24 mouse cellular contexts compared by ENCODE assay signal in genomic region chr12:72025275-72025795, GRCm38 (mm10). TPM values are rescaled to one million over a fixed set of nuclear protein-coding genes. Genes with fewer than 3 reads are reported as not detected.
DNase-seq lines count a peak whose midpoint lies in the region; ATAC-seq and TF ChIP-seq lines count a peak whose summit lies in the region.
"Had no signal": no experiment of that assay in that cellular context is flagged by ENCODE, and none has a peak within 500 bp of the region (broad histone marks: within the 10 kb centered on the region; RNA-seq: fewer than 3 reads in every experiment).

No protein-coding gene starts in this region.

- H3K27ac ChIP-seq in neural tube, embryonic 15.5 days (replicated peaks) = no peak overlapping the region
- H3K27ac ChIP-seq in hindbrain, postnatal 0 days = no peak overlapping the region
- H3K27ac ChIP-seq in forebrain, embryonic 14.5 days (ENCODE audit: low read depth, low read length) = no peak overlapping the region
- H3K27ac ChIP-seq: forebrain, embryonic 10.5 days; kidney, postnatal 0 days; left cerebral cortex, adult 2 months; liver, embryonic 13.5 days; midbrain, embryonic 15.5 days had no signal

- H3K9me3 ChIP-seq in neural tube, embryonic 15.5 days (replicated peaks) = no peaks in the 10 kb centered on the region
- H3K9me3 ChIP-seq in hindbrain, postnatal 0 days (ENCODE audit: low read length) = no peaks in the 10 kb centered on the region
- no peaks in the 10 kb centered on the region for H3K9me3 ChIP-seq in forebrain, embryonic 14.5 days (replicated peaks; ENCODE audit: control insufficient read depth, low read length)
- H3K9me3 ChIP-seq: forebrain, embryonic 10.5 days; midbrain, embryonic 15.5 days had no signal

- DNase-seq in heart, adult 11 months = peak; percentile 78
- no peak for DNase-seq in heart, adult 9 months (ENCODE audit: low spot score in 2 of 2)
- DNase-seq in neural tube, embryonic 10.5 days (ENCODE audit: extremely low spot score, low spot score) = peak; percentile 24
- peak; percentile 52 for DNase-seq in hindbrain, postnatal 0 days (ENCODE audit: low spot score)
- no peak for DNase-seq in kidney, adult 18-20 months
- no peak for DNase-seq in gastrocnemius, postnatal 4 days (ENCODE audit: low spot score in 2 of 2)
- DNase-seq in forebrain, embryonic 14.5 days (ENCODE audit: low spot score) = no peak
- DNase-seq: adrenal gland, adult 8-10 months; cerebellum, adult 8-10 months; cerebellum, postnatal 36 days; forebrain, postnatal 0 days; gastrocnemius, postnatal 36 days; kidney, adult 11 months; layer of hippocampus, adult 9-11 months; liver, embryonic 13.5 days; lung, embryonic 14.5 days; right cerebral cortex, postnatal 25 days; spleen, adult 18-20 months had no signal

- no peak overlapping the region for H3K4me2 ChIP-seq in neural tube, embryonic 15.5 days
- H3K4me2 ChIP-seq in hindbrain, postnatal 0 days (ENCODE audit: low read depth, low read length) = no peak overlapping the region
- H3K4me2 ChIP-seq in forebrain, embryonic 14.5 days (ENCODE audit: low read length) = no peak overlapping the region
- H3K4me2 ChIP-seq: heart, embryonic 11.5 days; liver, embryonic 13.5 days; lung, embryonic 14.5 days; midbrain, embryonic 15.5 days had no signal

- no peaks in the 10 kb centered on the region for H3K27me3 ChIP-seq in neural tube, embryonic 15.5 days (replicated peaks)
- H3K27me3 ChIP-seq in hindbrain, postnatal 0 days (ENCODE audit: insufficient read depth, low read length) = no peaks in the 10 kb centered on the region
- no peaks in the 10 kb centered on the region for H3K27me3 ChIP-seq in forebrain, embryonic 14.5 days (replicated peaks; ENCODE audit: control insufficient read depth, insufficient read depth, low read length)
- H3K27me3 ChIP-seq: liver, embryonic 13.5 days; midbrain, embryonic 15.5 days had no signal

- ATAC-seq in neural tube, embryonic 15.5 days (ENCODE audit: low FRiP score) = no peak
- ATAC-seq in hindbrain, postnatal 0 days = peak; percentile 78
- ATAC-seq in forebrain, embryonic 14.5 days = no peak
- ATAC-seq: forebrain, postnatal 0 days; midbrain, embryonic 15.5 days had no signal

- peaks cover 3% of the 10 kb centered on the region; the same call in 1 of the 2 replicates for H3K4me1 ChIP-seq in neural tube, embryonic 15.5 days
- no peaks in the 10 kb centered on the region for H3K4me1 ChIP-seq in hindbrain, postnatal 0 days (ENCODE audit: insufficient read depth, low read length)
- H3K4me1 ChIP-seq in forebrain, embryonic 14.5 days (ENCODE audit: control insufficient read depth, insufficient read depth, low read length) = no peaks in the 10 kb centered on the region
- H3K4me1 ChIP-seq: midbrain, embryonic 15.5 days had no signal

- TF ChIP-seq CTCF in hindbrain, postnatal 0 days (IDR thresholded peaks at IDR 0.05; ENCODE audit: low read depth) = no peak

- H3K4me3 ChIP-seq in neural tube, embryonic 15.5 days (replicated peaks) = no peak overlapping the region
- no peak overlapping the region for H3K4me3 ChIP-seq in hindbrain, postnatal 0 days (ENCODE audit: low read length)
- no peak overlapping the region for H3K4me3 ChIP-seq in forebrain, embryonic 14.5 days (ENCODE audit: low read depth, low read length)
- H3K4me3 ChIP-seq: forebrain, embryonic 10.5 days; left cerebral cortex, adult 2 months; liver, embryonic 13.5 days; midbrain, embryonic 15.5 days had no signal

- no peak overlapping the region for H3K9ac ChIP-seq in neural tube, embryonic 15.5 days (replicated peaks)
- H3K9ac ChIP-seq in hindbrain, postnatal 0 days (replicated peaks; ENCODE audit: low read length) = no peak overlapping the region
- no peak overlapping the region for H3K9ac ChIP-seq in forebrain, embryonic 14.5 days (ENCODE audit: low read length)
- H3K9ac ChIP-seq: forebrain, postnatal 0 days; liver, embryonic 13.5 days; lung, embryonic 14.5 days; midbrain, embryonic 15.5 days had no signal

- WGBS in neural tube, embryonic 15.5 days = 48% methylated on average over 6 of the region's 6 CpGs
- WGBS in hindbrain, postnatal 0 days = 16% methylated on average over 6 of the region's 6 CpGs
- 55% methylated on average over 6 of the region's 6 CpGs for WGBS in forebrain, embryonic 14.5 days

- H3K36me3 ChIP-seq in neural tube, embryonic 15.5 days = no peaks in the 10 kb centered on the region
- H3K36me3 ChIP-seq in hindbrain, postnatal 0 days (ENCODE audit: insufficient read depth, low read length) = no peaks in the 10 kb centered on the region
- H3K36me3 ChIP-seq in forebrain, embryonic 14.5 days (ENCODE audit: control insufficient read depth, insufficient read depth, low read length) = no peaks in the 10 kb centered on the region
- H3K36me3 ChIP-seq: forebrain, embryonic 10.5 days; liver, embryonic 13.5 days; midbrain, embryonic 15.5 days had no signal

RNA-seq across cellular contexts. Expression of gene Gpr135, which starts 45.6 kb away (rescaled TPM):
- 6.0 and 8.1 TPM in 2 replicates for polyA plus RNA-seq in neural tube, embryonic 15.5 days (2015; fragmentation: Nextera tagmentation; extraction: Ambion mirVana)
- 20.5 and 23.7 TPM in 2 replicates for total RNA-seq in hindbrain, postnatal 0 days (2014; rRNA removed)
- 11.0 and 11.5 TPM in 2 replicates for polyA plus RNA-seq in hindbrain, postnatal 0 days (2015; fragmentation: Nextera tagmentation; extraction: Ambion mirVana)
- 1 to 10 TPM; 1.1 to 1.3 TPM for total RNA-seq in gastrocnemius, postnatal 4 days (2021)
- 3.0 and 4.1 TPM in 2 replicates for polyA plus RNA-seq in forebrain, embryonic 14.5 days (2014; fragmentation: Nextera tagmentation; extraction: Ambion mirVana)

RNA-seq across cellular contexts. Expression of gene L3hypdh, which starts 59.9 kb away (rescaled TPM):
- 11.7 and 14.4 TPM in 2 replicates for polyA plus RNA-seq in neural tube, embryonic 15.5 days (2015; fragmentation: Nextera tagmentation; extraction: Ambion mirVana)
- 7.6 and 10.1 TPM in 2 replicates for total RNA-seq in hindbrain, postnatal 0 days (2014; rRNA removed)
- polyA plus RNA-seq in hindbrain, postnatal 0 days (2015; fragmentation: Nextera tagmentation; extraction: Ambion mirVana) = 12.3 and 12.7 TPM in 2 replicates
- 1 to 10 TPM; 6.8 to 9.1 TPM for total RNA-seq in gastrocnemius, postnatal 4 days (2021)
- 9.5 and 10.4 TPM in 2 replicates for polyA plus RNA-seq in forebrain, embryonic 14.5 days (2014; fragmentation: Nextera tagmentation; extraction: Ambion mirVana)

Comparison
In these comparisons a context has a peak if more than half of its experiments do, and no peak if none do; other contexts are left out.
1. DNase-seq: peak in heart, adult 11 months (single experiment), neural tube, embryonic 10.5 days (single experiment) and hindbrain, postnatal 0 days (single experiment); none in heart, adult 9 months (0 of 2), kidney, adult 18-20 months (single experiment), gastrocnemius, postnatal 4 days (0 of 2) and forebrain, embryonic 14.5 days (single experiment).